Mouse (Mus musculus) gastrocnemius, adult 8-10 months (tissue): ENCODE results near the gene Galnt18. TPM values are rescaled to one million over a fixed set of nuclear protein-coding genes. Genes with fewer than 3 reads are reported as not detected.

Experiments used
- DNase-seq, 2 experiments: peaks; one replicate each; pipeline ENCODE4 v3.0.0; 2022; ENCODE audit warnings: low spot score in 2 of 2
- total RNA-seq, 4 experiments: library from RNA; stranded (reverse); gene quantifications; 2 replicates each; pipeline ENCODE4 v1.2.4; 2022

Galnt18 gene
- total RNA-seq, 4 experiments from 2014 or later = 1.7 to 3.1 (median 2.3) TPM

DNA sequence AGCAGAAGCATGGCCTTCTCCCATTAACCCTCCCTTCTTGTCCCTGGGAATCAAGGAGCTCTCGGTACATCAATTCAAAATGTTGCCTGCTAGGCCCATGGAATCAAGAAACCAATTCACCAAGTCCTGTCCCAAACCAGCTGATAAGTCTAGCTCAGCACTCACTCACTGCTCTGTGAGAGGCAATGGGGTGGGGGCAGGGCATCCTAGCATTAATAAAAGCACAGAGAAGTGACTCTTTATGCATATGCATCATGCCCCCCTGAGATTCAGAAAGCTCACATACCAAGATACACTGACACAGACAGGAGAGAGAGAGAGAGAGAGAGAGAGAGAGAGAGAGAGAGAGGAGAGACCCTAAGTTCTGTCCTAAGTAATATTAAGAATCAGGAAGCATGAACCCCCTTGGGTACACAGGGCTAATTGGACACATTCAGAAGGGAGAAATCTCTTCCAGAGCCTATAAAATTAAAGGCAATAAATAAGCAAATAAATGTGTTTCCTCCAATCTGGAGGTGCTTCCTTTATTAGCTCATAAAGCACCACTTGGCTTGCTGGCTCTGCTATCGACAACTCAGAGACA is 141.8 kb downstream of the Galnt18 start:
- DNase-seq = no peak

DNA sequence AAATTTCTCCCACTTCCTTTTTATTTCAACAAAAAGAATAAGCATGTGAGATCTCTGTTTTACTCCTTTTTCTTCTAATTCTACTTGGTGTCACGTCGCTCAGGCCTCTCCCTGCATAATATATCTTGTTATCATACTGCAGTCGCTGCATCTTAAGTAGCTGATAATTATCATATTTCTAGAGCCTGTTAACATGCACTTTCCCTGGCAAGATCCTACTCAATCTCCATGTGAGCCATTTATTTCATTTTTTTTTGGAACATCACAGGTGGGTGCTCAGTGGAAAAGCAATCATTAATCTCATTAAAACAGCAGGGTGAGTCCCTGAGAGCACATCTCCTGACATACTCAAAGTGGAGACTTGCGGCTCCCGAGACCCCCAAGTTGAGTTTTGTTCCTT is 143.3 kb downstream of the Galnt18 start:
- no peak for DNase-seq

DNA sequence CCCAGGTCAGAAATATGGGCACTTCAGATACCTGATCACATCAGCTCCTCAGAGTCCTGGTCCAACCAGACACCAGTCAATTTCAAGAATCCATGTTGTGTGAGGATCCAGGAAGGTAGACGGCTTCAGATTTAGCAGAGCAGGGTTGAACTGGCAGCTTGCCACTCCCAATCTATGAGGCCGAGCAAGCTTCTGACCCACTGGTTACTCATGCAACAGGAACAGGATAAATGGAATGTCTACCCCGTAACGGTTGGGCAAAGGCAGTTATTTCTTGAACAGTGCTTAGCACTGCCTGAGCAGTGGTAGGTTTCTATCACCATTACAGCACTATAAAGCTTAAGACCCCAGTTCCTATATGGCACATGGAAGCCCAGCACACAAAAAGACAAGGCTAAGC is 148.5 kb downstream of the Galnt18 start:
- DNase-seq = no peak

DNA sequence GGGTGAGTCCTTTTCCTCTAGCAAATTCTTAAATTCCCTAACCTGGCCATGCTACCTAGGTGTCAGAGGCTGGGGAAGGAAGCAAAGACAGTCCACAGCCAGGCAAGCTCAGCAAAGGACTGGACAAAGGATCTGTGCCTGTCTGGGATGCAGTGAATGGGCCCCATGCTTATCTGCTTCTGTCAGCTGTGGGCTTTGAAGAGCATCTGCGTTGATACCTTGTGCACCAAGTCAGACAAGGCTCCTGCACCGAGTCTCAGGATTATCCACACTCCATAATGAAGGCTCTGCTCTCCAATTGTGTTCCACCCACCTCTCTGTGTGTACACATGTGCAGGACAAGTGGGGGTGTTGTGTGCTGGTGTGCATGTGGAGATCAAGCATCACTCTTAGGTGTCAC is 153.5 kb downstream of the Galnt18 start:
- DNase-seq = no peak

DNA sequence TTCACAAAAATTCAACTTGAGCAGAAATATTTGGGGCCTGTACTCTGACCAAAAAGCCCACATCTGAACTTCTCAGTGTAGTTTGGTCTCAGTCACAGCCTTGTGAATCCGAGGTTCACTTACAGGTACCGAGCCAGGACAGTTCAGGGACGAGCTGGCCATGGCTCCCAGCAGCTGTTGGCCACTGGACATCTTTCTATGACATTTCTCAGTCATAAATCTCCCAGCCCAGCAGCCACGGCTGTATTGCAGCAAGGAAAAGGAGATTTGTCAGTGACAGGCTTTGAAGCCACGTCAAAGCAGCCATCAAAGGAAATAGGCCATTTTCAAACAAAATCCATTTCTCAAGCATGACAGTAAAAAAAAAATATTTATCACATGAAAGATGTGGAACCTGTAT is 154.0 kb downstream of the Galnt18 start:
- DNase-seq = no peak

DNA sequence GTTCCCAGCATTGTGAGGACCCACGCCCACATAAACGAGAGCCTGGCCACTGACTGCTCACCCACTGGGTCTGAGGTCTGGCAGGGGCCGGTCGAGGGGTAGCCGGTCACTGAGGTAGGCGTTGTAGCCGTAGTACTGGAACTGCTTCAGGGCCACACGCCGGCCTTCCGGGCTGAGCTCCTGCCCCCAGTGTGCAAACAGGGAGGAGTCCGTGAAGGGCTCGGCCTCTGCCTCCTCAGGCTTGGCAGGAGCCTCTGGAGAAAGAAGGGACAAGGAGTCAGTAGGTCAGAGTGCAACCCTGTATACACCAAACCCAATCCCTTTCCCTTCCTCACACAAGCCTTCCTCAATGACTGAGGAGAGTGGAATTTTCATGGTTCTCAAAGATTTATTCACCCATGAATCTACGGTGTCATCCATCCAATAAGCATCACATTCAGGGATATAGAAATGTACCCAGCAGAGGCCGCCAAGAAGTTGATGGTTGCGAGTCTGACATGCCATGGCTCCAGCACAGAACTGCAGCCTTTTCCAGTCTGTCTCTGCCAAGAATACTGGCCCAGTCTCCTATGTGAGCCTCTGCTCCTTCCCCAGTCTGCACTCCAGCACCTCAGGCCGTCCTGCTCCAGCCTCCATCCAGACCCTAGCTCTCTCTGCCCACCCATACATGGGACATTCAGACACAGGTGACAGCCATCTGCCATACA is 163.4 kb downstream of the Galnt18 start:
- no peak for DNase-seq

DNA sequence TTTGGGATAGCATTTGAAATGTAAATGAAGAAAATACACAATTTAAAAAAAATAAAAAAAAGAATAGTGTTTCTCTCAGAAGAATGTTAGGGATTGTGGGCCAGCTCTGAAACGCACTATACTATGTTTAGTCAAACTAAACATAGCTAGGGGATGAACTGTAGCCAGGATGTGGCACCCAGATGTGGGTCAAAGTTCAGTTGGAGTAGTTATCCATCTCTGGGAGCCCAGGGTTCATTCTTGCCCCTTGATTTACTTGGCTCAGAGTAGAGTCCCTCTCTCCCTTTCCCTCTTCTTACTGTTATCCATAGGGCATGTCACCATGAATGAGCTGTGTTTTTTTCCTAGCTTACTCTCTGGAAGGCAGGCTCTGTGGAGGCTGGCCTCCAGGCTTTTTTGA is 165.3 kb downstream of the Galnt18 start:
- DNase-seq = no peak

DNA sequence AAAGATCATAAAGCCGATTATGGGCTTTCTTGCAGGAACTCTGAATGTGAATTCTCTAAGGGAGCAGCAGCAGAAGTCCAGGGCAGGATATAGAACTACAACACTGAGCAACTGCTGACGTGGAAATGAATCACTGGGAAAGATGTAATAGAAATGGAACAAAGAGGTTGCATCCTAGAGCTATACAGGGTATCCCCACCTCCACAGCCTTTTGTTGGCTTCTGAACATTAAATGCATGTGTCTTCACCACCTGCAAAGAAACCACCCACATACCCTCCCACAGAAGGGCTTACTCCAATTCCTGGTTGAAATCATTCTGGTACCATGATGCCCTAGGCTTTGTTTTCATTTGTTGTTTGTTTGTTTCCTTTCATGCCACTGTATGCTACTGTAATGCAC is 172.3 kb downstream of the Galnt18 start:
- no peak for DNase-seq

DNA sequence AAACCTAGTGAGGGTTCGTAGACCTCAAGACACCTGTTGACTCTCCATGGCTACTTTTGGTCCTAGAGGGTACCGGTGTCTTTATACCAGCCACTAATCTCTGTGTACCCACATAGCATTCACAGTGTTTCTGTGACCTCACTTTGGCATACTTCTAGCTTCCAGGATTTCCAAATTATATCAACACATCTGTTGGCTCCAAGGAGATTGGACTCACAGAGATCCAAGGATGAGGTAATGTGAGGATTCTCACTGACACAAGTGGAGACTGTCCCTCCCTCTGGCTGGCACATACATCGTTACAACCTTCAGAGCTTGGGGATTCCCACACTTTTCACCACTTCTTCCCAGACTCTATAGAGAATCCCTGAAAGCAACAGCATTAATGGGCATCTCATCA is 173.7 kb downstream of the Galnt18 start:
- DNase-seq = no peak

DNA sequence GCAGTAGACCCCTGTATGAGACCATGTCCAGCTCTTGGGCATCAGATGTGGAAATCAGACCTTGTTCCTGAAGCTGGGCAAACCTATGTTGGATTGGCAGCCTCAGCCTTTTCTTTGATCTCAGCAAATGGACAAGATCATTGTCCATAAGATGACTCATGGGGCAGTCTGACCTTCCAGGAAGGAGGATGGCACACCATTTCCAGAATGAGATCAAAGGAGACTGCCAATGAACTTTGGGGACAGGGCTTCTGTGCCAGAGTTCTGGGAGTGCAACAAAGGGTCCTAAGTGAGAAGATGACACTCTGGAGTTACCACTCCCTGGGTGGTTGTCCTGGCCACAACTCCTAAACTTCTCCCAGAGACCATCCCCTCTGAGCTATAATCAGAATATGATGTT is 174.1 kb downstream of the Galnt18 start:
- DNase-seq = no peak

DNA sequence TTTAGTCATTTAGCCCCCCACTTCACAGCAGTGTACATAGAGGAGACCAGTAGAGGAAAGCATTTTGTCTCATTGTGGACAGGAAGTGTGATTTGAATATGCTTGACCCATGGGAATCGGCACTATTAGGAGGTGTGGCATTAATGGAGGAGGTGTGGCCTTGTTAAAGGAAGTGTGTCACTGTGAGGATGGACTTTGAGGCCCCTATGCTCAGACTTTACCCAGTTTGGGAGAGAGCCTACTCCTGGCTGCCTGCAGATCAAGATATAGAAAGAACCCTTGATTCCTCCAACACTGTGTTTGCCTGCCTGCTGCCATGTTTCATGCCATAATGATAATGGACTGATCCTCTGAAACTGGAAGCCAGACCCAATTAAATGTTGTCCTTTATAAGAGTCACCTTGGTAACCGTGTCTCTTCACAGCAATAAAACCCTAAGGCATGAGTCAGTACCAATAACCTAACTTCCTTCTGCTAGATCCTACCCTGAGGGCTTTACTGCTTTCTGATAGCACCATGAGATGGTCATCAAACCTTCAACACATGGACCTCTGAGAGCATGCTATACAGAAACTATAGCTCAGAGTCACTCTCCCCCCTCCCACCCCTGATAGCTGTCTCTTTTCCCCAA is 175.1 kb downstream of the Galnt18 start:
- no peak for DNase-seq

DNA sequence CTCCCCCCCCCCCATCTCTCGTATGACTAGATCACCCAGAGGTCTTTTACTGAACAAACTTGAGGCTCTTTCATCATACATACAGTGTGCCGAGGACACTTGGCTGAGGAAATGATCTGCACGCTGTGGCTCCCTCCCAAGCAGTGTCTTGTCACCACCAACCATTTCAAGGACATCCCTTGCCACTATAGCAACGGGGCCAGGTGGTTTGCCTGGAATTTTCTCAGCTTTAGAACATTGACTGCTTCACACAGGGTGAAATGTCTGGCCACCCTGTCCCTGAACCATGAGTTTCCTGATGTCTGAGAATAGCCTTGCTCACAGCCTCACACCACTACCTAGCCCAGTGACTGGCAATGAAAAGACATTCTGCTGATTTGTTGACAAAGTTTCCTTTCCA is 176.6 kb downstream of the Galnt18 start:
- DNase-seq = no peak

DNA sequence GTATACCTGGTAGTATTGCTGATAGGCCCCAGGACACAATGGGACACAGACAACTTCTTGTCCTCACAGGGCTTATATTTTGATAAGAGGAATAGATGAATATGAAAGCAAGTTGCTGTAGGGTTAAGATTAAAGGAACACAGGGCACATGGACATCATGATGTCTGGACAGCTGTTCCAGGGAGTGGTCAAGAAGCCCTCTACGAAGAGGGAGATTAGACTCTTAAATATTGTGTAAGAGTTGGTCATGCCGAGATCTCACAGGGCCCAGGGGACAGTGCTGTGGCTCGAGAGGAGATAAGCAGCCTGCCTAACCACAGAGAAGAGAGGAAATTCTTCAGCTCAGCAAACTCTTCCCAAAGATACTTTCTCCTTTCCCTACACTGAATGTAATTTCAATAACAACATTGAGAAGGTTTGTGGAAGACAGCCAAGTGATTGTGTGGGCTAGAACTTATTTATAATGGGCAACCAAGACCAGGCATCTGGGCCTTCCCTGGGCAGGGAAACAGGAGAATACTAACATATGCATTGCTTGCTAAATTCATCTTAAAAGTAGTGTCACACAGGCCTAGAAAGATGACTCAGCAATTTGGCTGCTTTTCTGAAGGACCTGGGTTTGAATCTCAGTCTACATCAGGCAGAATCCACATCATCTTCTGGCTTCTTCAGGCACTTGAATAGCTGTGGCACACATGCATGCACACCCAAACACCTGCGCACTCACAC is 178.3 kb downstream of the Galnt18 start:
- no peak for DNase-seq

DNA sequence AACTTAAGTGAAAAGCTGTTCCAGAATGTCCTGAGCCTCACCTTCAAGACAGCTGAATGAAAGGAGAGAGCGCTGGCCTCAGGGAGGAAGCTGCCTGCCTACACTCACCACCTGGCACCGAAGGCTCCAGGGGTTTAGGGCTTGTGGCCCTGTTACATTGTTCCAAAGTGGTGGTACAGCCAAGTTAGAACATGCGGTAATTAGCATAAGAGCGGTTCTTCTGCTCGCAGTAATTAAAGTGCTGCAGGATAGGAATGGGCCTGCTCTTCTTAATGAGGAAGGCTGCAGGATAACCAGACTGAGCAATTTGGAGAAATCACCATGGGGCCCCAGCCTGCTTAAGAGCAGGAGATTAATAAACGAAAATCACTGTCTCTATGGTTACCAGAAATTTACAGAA is 179.0 kb downstream of the Galnt18 start:
- no peak for DNase-seq

DNA sequence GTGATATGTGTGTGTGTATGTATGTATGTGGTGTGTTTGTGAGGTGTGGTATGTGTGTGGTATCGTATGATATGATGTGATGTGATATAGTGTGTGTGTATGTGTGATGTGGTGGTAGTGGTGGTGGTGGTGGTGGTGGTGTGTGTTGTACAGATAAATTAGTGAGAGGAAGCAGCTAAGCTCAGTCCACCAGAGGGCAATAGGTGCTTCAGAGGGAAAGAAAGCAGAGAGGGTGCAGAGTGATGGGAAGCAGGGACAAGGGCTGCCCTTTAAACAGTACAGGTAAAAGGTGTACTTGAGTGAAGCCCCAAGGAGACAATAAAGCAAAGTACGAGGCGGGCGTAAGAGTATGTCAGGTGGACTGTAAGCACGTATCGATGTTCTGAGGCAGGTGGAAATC is 186.1 kb downstream of the Galnt18 start:
- DNase-seq = no peak

DNA sequence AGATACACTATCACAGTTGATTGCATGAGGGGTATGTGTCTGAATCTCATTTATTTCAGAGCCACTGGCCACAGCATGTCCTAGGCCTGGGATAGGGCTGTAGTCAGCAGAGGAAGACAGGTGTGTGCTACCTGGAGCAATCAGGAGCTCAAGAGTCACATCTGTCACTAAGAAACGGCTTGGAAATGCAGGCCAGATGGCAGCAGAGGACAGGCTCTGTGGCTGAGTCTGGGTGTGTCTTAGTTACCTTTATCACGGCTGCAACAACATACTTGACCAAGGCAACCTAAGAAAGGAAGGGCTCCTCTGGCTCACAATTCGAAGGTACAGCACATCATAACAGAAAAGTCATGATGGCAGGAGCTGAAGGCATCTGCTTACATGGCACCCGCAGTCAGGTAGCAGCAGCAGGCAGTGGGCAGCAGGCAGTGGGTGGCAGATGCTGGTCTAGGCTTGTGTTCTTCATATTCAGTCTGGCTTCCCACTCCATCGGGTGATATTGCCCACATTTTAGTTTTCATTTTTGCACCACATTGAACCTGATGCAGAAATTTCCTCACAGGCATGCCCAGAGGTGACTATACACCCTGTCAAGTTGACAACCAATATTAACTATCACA is 190.2 kb downstream of the Galnt18 start:
- DNase-seq = no peak

DNA sequence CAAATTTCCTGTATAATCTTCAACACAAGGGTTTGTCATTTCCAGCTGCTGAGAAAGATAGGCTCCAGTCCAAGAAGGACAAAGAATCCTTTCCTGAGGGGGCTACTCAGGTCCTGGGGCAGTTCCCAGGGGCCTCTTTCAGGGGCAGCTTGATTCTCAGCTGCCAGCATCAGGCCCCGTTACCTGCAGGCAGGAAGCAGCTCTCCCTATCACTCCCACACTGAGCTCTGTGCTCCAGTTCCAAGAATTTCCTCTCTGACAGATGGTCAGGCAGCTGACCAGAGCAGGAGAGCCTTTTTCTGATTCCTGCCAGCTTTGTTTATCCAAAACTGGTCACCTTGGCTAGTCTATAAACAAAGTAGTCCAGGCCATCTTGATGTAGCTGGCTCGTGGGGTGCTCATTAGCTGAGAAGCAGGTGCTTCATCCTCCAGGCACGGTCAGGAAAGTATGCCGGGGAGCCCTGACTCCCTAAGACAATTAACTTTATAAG is 191.4 kb downstream of the Galnt18 start:
- no peak for DNase-seq

DNA sequence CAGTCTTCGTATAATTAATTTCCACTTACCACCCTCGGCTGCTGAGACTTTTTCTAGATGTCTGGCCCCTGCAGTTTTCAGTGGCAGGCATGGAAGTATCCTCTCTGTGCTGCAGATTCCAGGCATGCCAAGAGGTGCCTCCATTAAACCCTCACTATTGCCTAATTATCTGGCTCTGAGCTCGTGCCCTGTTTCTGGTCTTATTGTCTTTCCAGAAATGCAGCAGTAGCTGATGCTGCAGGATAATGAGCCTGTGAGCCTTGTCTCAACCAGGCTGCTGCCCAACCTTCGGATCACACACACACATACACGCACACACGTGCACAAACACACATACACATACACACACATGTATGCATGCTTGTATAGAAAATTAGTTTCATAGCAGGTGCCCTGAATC is 199.2 kb downstream of the Galnt18 start:
- DNase-seq = no peak

DNA sequence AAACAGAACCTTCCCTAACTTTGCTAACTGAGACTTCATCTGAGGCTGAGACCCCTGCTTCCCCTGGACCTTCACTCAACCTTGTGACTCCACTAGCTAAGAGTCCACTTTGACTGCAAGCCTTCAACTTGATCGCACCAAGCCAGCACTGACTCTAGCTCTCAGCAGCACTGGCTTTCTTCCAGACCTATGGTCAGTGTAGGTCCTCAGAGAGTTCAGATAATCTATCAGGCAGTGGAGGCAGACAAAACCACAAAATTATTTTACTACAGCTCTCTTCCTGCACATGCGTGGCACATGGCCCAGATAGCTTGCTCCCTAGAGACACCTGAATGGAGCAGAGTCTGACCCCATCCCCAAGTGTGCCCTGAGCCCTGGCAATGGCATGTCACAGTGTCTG is 204.7 kb downstream of the Galnt18 start:
- no peak for DNase-seq

DNA sequence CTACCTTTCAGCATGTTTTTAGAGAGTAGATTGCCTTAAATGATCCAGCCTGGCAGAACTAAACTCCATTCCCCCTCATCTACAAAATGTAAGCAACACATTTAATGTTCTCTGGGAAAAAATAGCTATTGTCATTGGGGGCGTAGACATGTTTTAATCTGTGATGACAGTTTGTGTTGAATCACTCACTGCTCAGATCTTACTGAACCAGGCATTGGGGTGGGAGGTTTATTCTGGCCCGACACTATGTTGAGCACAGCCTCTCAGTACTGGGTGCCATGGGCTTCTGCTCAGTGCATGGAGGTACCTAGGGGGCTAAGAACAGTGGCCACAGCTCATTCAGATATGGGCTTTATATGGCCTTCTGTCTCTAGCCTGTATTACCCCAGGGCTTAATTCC is 207.4 kb downstream of the Galnt18 start:
- DNase-seq = no peak

DNA sequence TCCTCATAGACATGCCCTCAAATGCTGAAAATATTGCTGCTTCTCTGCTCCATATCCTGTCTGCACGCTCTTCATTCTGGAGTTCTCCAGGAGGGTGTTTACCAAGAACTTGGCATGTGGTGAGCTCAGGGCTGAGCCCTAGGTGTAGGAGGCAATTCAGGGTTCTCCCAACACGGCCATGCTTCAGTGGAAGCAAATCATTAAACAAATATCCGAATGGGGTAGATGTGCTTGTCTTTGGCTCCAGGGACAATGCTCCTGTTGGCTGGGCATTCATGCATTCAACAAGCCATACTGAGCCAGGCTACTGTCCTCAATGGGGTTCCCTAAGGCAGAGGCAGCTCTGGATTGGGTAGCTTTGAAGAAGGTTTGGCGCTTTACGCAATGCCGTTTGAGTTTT is 212.9 kb downstream of the Galnt18 start:
- DNase-seq = no peak
